Mouse (Mus musculus): ENCODE data around the gene Plppr1. TPM values are rescaled to one million over a fixed set of nuclear protein-coding genes. Genes with fewer than 3 reads are reported as not detected.
"Not testable (repeated sequence)": the region's sequence is repeated elsewhere in the genome, so short reads cannot be mapped to it uniquely, and the experiment has no call there.

Plppr1 gene
- polyA plus RNA-seq, 1 experiment from 2014 or later: 0.70 TPM

DNA sequence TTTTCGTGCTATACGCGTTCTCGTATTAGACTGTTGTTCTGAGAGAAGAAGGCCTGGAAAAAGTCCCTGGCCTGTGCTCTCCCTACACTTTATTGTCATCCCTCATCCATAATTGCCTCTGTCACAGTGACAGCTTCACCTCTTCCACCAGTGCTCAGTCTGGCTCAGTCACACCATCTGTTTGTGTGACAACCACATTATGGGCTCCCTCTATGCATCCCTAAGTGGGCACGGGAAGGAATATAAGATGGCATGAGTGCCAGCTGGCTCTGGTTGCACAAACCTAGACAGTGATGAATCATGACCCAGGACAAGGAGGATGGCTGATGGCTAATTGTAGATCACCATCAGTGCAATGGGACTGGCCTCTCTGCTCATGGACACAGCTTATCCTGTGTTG lies 219.4 kb downstream of the Plppr1 start:
- WGBS: 94% methylated on average over 5 of the region's 5 CpGs
- ATAC-seq (replicated peaks; ENCODE audit: low FRiP score) (no peak), DNase-seq (ENCODE audit: low spot score) (no peak)
- Histone ChIP-seq H3K27me3 (replicated peaks; ENCODE audit: control insufficient read depth, insufficient read depth, low read length) (no peaks in the 10 kb centered on the region), H3K4me3 (ENCODE audit: low read depth, low read length) (no peak overlapping the region), H3K4me1 (replicated peaks; ENCODE audit: control insufficient read depth, insufficient read depth, low read length) (no peaks in the 10 kb centered on the region), H3K36me3 (ENCODE audit: control insufficient read depth, insufficient read depth, low read length) (no peaks in the 10 kb centered on the region), H3K9ac (ENCODE audit: low read depth, low read length) (no peak overlapping the region), H3K9me3 (ENCODE audit: control insufficient read depth, low read length) (no peaks in the 10 kb centered on the region), H3K27ac (ENCODE audit: low read depth, low read length) (no peak overlapping the region), H3K4me2 (no peak overlapping the region)

DNA sequence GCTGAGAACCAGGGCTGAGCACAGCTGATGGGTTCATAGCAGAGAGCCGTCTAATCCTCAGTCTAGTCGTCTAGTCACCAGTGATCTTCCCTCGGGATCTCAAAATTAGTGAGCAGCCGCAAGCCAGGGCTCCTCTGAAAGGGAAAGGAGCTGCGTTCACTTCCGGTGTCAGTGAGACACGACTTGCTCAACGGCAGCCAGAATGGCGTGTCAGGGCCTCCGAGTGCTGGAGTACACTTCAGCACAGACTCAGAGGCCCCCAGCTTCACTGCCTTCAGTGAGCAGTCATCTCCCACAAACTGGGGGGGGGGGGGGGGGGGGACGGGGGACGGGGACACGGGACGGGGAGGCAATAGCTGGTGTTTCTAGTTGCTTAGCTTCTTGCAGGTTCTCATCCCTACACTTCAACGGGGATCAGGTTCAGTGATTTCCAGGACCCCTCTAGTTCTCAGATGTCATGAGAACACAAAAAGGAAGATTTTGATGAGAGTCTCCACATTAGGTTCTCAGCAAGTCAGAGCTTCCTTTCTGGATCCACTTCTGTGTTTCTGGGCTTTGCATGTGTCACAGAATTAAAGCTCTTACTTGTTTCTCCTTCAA lies 225.7 kb downstream of the Plppr1 start:
- Histone ChIP-seq H3K9me3 (ENCODE audit: control insufficient read depth, low read length) (no peaks in the 10 kb centered on the region), H3K4me2 (no peak overlapping the region), H3K36me3 (ENCODE audit: control insufficient read depth, insufficient read depth, low read length) (no peaks in the 10 kb centered on the region), H3K4me3 (ENCODE audit: low read depth, low read length) (no peak overlapping the region), H3K27me3 (replicated peaks; ENCODE audit: control insufficient read depth, insufficient read depth, low read length) (no peaks in the 10 kb centered on the region), H3K4me1 (replicated peaks; ENCODE audit: control insufficient read depth, insufficient read depth, low read length) (no peaks in the 10 kb centered on the region), H3K27ac (ENCODE audit: low read depth, low read length) (no peak overlapping the region), H3K9ac (ENCODE audit: low read depth, low read length) (no peak overlapping the region)
- no peak for DNase-seq (ENCODE audit: low spot score)
- no peak for ATAC-seq (replicated peaks; ENCODE audit: low FRiP score)
- WGBS: 88% methylated on average over 15 of the region's 15 CpGs

DNA sequence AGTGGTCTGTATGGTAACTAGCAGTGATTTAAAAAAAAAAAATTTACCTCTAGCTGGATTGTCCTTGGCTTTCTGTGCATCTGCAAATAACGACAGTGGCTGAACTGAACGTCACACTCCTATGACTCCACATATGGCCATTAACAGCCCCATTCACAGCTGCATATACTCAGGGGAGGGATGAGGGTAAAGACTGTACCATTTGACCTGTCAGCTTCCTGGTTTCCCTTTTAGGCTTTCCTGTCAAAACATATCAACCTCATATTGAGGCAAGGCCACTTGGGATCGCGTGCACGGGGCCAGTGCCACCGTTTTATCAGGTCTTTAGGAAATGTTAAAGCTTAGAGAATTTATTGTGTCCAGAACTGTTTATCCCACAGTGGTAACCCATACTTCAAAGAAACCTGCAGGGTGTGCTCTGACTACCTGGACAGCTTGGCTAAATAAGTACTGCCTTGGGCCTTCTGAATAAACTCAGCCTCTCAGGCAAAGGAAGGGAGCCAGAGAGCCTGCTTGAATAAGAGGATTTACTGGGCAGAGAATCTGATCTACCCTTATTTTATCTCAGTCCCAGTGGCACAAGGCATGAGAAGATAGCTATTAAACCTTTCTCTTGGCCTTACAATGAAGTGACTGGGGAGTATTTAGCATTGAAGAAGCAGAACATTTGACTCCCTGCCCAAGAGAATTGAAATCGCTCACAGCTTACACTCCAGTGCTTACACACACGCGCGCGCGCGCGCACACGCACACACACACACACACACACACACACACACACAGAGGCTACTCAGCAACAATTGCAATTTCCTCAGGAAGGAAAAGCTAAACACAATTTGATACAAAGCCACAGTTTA lies 226.5 kb downstream of the Plppr1 start:
- Histone ChIP-seq H3K36me3 (ENCODE audit: control insufficient read depth, insufficient read depth, low read length) (no peaks in the 10 kb centered on the region), H3K4me2 (no peak overlapping the region), H3K9ac (ENCODE audit: low read depth, low read length) (no peak overlapping the region), H3K9me3 (ENCODE audit: control insufficient read depth, low read length) (no peaks in the 10 kb centered on the region), H3K27me3 (replicated peaks; ENCODE audit: control insufficient read depth, insufficient read depth, low read length) (no peaks in the 10 kb centered on the region), H3K4me1 (replicated peaks; ENCODE audit: control insufficient read depth, insufficient read depth, low read length) (no peaks in the 10 kb centered on the region), H3K27ac (ENCODE audit: low read depth, low read length) (no peak overlapping the region), H3K4me3 (ENCODE audit: low read depth, low read length) (no peak overlapping the region)
- DNase-seq (ENCODE audit: low spot score) (no peak), ATAC-seq (replicated peaks; ENCODE audit: low FRiP score) (no peak)
- 84% methylated on average over 15 of the region's 15 CpGs for WGBS

DNA sequence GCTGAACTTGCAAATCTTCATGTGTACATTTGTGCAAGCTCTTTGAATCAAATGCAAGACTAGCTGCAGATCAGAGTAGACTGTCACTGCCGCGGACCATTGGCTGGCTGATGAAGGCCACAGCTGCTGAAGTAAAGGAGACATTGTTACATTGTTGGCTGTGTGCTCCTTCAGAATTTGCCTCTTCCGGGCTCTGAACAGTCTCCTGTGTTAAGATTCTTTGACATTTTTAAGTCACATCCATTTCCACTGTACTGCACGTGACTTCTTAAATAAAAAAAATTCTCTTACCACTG lies 227.1 kb downstream of the Plppr1 start:
- DNase-seq (ENCODE audit: low spot score) (no peak), ATAC-seq (replicated peaks; ENCODE audit: low FRiP score) (no peak)
- no peaks in the 10 kb centered on the region for H3K27me3 ChIP-seq (replicated peaks; ENCODE audit: control insufficient read depth, insufficient read depth, low read length)
- no peak overlapping the region for H3K27ac ChIP-seq (ENCODE audit: low read depth, low read length)
- no peaks in the 10 kb centered on the region for H3K9me3 ChIP-seq (ENCODE audit: control insufficient read depth, low read length)
- H3K4me1 ChIP-seq (replicated peaks; ENCODE audit: control insufficient read depth, insufficient read depth, low read length): no peaks in the 10 kb centered on the region
- WGBS: 92% methylated on average over 4 of the region's 4 CpGs
- H3K4me3 ChIP-seq (ENCODE audit: low read depth, low read length): no peak overlapping the region
- no peak overlapping the region for H3K4me2 ChIP-seq
- H3K9ac ChIP-seq (ENCODE audit: low read depth, low read length): no peak overlapping the region
- H3K36me3 ChIP-seq (ENCODE audit: control insufficient read depth, insufficient read depth, low read length): no peaks in the 10 kb centered on the region

DNA sequence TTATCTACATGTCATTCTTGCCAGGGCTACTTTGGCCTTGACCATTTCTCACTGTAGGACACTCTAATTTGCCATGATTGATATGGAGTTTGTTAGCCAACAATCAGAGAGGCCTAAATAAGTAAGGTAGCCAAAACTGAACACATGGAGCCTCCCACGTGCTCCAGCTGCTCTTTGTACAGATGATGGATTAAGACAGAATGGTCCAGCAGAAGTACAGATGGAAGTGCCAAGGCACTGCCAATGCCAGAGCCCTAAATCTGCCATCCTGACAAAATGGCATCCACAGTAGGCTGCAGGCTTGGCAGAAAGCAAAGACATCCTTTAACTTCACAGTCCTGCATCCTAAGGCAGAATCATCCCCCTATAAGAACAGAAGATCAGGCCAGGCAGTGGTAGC lies 237.4 kb downstream of the Plppr1 start:
- WGBS: 51% methylated on average over 1 of the region's 1 CpGs

DNA sequence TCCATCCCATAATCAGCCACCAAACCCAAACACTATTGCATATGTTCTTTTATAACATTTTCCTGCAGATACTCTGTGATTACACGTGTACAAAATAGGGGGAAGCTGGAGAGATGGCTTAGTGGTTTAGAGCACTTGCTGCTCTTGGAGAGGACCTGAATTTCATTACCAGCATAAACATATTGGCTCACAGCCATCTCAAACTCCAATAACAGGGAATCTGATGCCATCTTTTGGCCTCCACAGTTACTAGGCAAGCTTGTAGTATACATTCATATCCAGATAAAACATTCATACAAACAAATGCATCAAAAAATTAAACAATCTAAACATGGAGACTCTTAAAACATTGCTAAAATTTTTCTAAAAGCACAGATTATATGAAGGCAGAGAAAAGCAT lies 240.5 kb downstream of the Plppr1 start:
- ATAC-seq (replicated peaks; ENCODE audit: low FRiP score) (no peak), DNase-seq (ENCODE audit: low spot score) (no peak)
- Histone ChIP-seq H3K4me2 (no peak overlapping the region), H3K9me3 (ENCODE audit: control insufficient read depth, low read length) (no peaks in the 10 kb centered on the region), H3K4me1 (replicated peaks; ENCODE audit: control insufficient read depth, insufficient read depth, low read length) (no peaks in the 10 kb centered on the region), H3K9ac (ENCODE audit: low read depth, low read length) (no peak overlapping the region), H3K27me3 (replicated peaks; ENCODE audit: control insufficient read depth, insufficient read depth, low read length) (no peaks in the 10 kb centered on the region), H3K27ac (ENCODE audit: low read depth, low read length) (no peak overlapping the region), H3K36me3 (ENCODE audit: control insufficient read depth, insufficient read depth, low read length) (no peaks in the 10 kb centered on the region), H3K4me3 (ENCODE audit: low read depth, low read length) (no peak overlapping the region)
- WGBS: 33% methylated on average over 1 of the region's 1 CpGs

More for the DNA sequence above, 237.4 kb downstream of the Plppr1 start:
- Histone ChIP-seq H3K27me3 (replicated peaks; ENCODE audit: control insufficient read depth, insufficient read depth, low read length) (no peaks in the 10 kb centered on the region), H3K4me2 (no peak overlapping the region), H3K4me1 (replicated peaks; ENCODE audit: control insufficient read depth, insufficient read depth, low read length) (no peaks in the 10 kb centered on the region), H3K27ac (ENCODE audit: low read depth, low read length) (no peak overlapping the region), H3K9ac (ENCODE audit: low read depth, low read length) (no peak overlapping the region), H3K4me3 (ENCODE audit: low read depth, low read length) (no peak overlapping the region), H3K36me3 (ENCODE audit: control insufficient read depth, insufficient read depth, low read length) (no peaks in the 10 kb centered on the region), H3K9me3 (ENCODE audit: control insufficient read depth, low read length) (no peaks in the 10 kb centered on the region)
- DNase-seq (ENCODE audit: low spot score) (no peak), ATAC-seq (replicated peaks; ENCODE audit: low FRiP score) (no peak)

DNA sequence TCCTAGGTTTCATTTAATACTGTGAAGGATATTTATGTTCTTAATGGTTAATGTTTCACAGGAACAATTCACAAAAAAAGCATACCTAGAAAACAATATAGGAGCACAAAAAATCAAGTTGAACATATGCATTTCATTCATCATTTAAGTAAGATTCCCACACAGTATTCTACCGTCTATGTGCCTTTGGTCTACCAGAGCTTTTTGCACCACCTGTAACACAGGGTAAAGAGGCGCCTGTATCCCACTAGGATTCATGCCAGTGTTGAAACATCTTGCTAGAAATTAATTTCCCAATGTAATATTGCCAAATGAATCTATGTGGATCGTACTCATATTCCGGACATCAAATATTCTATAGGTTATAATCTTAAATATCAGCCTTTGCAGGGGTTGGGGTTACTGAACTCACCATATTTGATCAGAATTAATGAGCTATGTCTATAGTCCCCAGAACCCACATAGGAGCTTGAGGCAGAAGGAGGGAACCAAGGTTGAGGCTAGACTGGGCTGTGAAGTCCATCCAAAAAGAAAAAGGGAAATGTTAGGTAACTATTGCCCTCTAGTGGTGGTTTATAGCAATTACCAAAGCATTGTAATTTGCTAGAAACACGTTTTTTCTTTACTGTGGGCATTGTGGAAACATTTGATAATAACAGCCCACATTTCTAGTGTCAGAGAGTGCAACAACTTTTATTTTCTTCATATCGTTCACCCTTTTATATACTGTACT lies 263.0 kb downstream of the Plppr1 start:
- WGBS: 52% methylated on average over 6 of the region's 6 CpGs
- Histone ChIP-seq H3K27ac (ENCODE audit: low read depth, low read length) (no peak overlapping the region), H3K9me3 (ENCODE audit: control insufficient read depth, low read length) (no peaks in the 10 kb centered on the region), H3K4me3 (ENCODE audit: low read depth, low read length) (no peak overlapping the region), H3K4me1 (replicated peaks; ENCODE audit: control insufficient read depth, insufficient read depth, low read length) (no peaks in the 10 kb centered on the region), H3K36me3 (ENCODE audit: control insufficient read depth, insufficient read depth, low read length) (no peaks in the 10 kb centered on the region), H3K9ac (ENCODE audit: low read depth, low read length) (no peak overlapping the region), H3K4me2 (no peak overlapping the region), H3K27me3 (replicated peaks; ENCODE audit: control insufficient read depth, insufficient read depth, low read length) (no peaks in the 10 kb centered on the region)
- no peak for ATAC-seq (replicated peaks; ENCODE audit: low FRiP score)
- no peak for DNase-seq (ENCODE audit: low spot score)

DNA sequence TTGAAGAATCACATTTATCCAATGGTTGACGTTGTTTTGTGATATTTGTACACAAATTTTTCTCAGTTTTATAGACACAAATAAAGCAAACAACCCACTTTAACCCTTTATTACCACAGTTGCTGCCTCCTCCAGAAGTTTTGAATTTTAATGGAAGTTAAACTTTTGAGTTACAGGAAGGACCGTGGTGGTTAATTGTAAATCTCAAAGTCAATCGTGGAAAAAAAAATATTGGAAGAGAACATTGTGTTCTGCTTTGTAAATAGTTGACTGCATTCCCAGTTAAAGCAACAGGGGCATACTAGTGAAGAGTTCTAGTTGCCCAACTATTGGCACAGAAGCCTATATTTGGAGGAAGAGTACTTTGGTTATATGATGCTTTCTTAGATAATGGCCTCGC lies 278.9 kb downstream of the Plppr1 start:
- DNase-seq (ENCODE audit: low spot score); H3K27ac ChIP-seq (ENCODE audit: low read depth, low read length); H3K9me3 ChIP-seq (ENCODE audit: control insufficient read depth, low read length); H3K36me3 ChIP-seq (ENCODE audit: control insufficient read depth, insufficient read depth, low read length); H3K9ac ChIP-seq (ENCODE audit: low read depth, low read length); H3K4me1 ChIP-seq (replicated peaks; ENCODE audit: control insufficient read depth, insufficient read depth, low read length); H3K27me3 ChIP-seq (replicated peaks; ENCODE audit: control insufficient read depth, insufficient read depth, low read length); H3K4me2 ChIP-seq; ATAC-seq (replicated peaks; ENCODE audit: low FRiP score); H3K4me3 ChIP-seq (ENCODE audit: low read depth, low read length): not testable (repeated sequence)
- 77% methylated on average over 3 of the region's 4 CpGs for WGBS
